Mouse (Mus musculus) forebrain, postnatal 0 days (tissue): ENCODE measurements around the gene Il1r2. TPM values are rescaled to one million over a fixed set of nuclear protein-coding genes. Genes with fewer than 3 reads are reported as not detected.

Source experiments
- ATAC-seq: fragments of 200-750 bp; cut with Nextera tagmentation; 2 replicates; pipeline ENCODE4 v1.8.0; 2017; ENCODE audit warnings: mild to moderate bottlenecking, moderate library complexity
- DNase-seq: peaks from one replicate; pipeline ENCODE4 v3.0.0-alpha.2; 2015
- H3K27ac ChIP-seq: fragments of 300-500 bp; sonication (generic); 2 replicates; pipeline ENCODE4 v1.5.1; 2014; ENCODE audit warnings: low read depth, mild to moderate bottlenecking, antibody characterized with exemption, low read length, moderate library complexity, mixed read lengths
- H3K27me3 ChIP-seq: fragments of 300-500 bp; sonication (generic); 2 replicates; pipeline ENCODE4 v1.6.1; 2014; ENCODE audit warnings: mild to moderate bottlenecking, low read length, mixed read lengths; ENCODE audit not compliant: insufficient read depth
- H3K36me3 ChIP-seq: fragments of 300-500 bp; sonication (generic); 2 replicates; pipeline ENCODE4 v1.6.1; 2014; ENCODE audit warnings: mild to moderate bottlenecking, moderate library complexity; ENCODE audit not compliant: insufficient read depth
- H3K4me1 ChIP-seq: fragments of 300-500 bp; sonication (generic); 2 replicates; pipeline ENCODE4 v1.6.1; 2014; ENCODE audit warnings: antibody characterized with exemption; ENCODE audit not compliant: insufficient read depth
- H3K4me2 ChIP-seq: fragments of 300-500 bp; sonication (generic); 2 replicates; pipeline ENCODE4 v1.6.1; 2014; ENCODE audit warnings: low read depth, mild to moderate bottlenecking, moderate library complexity
- H3K4me3 ChIP-seq: fragments of 300-500 bp; sonication (generic); 2 replicates; pipeline ENCODE4 v1.5.1; 2014; ENCODE audit warnings: low read depth, low read length, mixed read lengths
- H3K9ac ChIP-seq: fragments of 300-500 bp; sonication (generic); 2 replicates; pipeline ENCODE4 v1.6.1; 2014; ENCODE audit warnings: mild to moderate bottlenecking
- H3K9me3 ChIP-seq: fragments of 300-500 bp; sonication (generic); 2 replicates; pipeline ENCODE4 v1.6.1; 2016; ENCODE audit warnings: low read length
- CTCF ChIP-seq: sonication (generic); IDR thresholded peaks from 2 replicates; pipeline ENCODE4 v1.5.1; 2016; ENCODE audit warnings: antibody characterized with exemption, control low read depth, low read depth
- WGBS: fragments of 180-500 bp; shearing (Covaris S2); extraction: QIAGEN DNeasy Blood & Tissue Kit; methylation state at CpG from one replicate; pipeline ENCODE4 v1.1.7; 2014; 5-methylcytosine and 5-hydroxymethylcytosine counted together
- polyA plus RNA-seq: library from polyadenylated mRNA; unstranded; fragments of >200 nt; fragmentation: Nextera tagmentation; extraction: Ambion mirVana; gene quantifications from 2 replicates; pipeline ENCODE4 v1.2.1, GENCODE M21; 2015
- total RNA-seq: library from RNA; depleted of rRNA; stranded (reverse); fragments of >200 nt; gene quantifications from 2 replicates; pipeline ENCODE4 v1.2.3, GENCODE M21; 2014; rRNA removed

Il1r2 gene
- total RNA-seq, result 1.3 TPM in 1 of 2 replicates, not detected in the other
- polyA plus RNA-seq, result 0.70 and 0.79 TPM in 2 replicates

DNA sequence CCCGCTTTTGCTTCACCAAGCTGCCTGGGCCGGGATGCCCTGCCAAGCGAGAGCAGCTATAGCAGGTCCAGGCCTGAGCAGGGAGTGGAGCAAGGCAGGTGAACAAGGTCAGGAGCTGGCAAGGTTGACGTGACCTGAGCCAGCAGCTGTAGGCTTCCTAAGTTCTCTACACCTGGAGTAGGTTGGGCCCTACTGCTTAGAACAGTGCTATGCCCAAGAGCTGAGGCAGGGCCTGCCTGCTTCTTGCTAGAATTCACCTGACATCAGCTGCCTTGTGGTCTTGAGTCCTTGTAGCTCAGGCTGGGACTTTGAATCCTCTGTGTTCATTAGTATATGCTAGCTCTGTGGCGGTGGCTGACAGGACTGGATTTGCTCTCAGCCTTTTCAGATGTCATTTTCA, at the start of gene Il1r2:
TSS of gene Il1r2 (plus strand) at position 301 of the 400 bp plus-strand sequence.
- H3K9me3 ChIP-seq, result no peaks in the 10 kb centered on the region
- no peak for ATAC-seq
- no peak for TF ChIP-seq CTCF
- H3K4me2 ChIP-seq, result no peak within 1 kb of the TSS
- no peak for DNase-seq
- WGBS, result 99% methylated on average over 5 of the region's 5 CpGs
- no peak within 1 kb of the TSS for H3K27ac ChIP-seq
- no peak within 1 kb of the TSS for H3K9ac ChIP-seq
- H3K36me3 ChIP-seq, result no peaks in the 10 kb centered on the region
- no peaks in the 10 kb centered on the region for H3K4me1 ChIP-seq
- H3K4me3 ChIP-seq, result no peak within 1 kb of the TSS
- no peaks in the 10 kb centered on the region for H3K27me3 ChIP-seq

DNA sequence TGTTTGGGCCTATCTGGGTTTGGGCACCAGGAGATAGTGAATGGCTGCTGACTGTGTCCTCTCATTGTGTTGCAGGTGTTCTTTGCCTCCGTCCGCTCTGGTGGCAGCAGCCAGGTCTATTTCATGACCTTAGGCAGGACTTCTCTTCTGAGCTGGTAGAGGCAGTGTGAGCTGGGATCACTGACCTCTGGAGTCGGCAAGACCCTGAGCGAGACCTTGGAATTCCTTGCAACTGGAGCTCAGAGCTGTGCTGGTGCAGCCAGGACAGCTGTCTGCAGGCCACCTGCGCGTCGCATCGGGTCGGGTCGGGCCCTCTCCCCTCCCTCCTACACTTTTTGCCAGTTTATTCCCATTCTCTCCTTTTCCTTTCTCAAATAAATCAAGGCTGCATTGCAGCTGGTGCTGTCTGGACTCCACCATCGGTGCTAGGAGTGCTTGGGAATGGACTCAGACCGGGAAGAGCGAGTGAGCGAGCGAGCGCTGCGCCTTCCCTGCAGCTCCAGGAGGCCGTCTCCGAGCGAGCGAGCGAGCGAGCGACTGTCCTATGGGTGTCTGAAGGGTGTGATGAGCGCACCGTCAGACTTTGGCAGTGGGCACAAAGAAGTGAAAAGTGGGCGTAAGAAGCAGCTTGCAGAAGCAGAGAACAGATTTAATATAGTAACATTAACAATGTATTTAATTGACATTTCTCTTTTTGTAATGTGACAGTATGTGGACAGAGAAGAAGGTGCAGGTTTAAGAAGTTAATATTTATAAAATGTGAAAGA, 49.1 kb upstream of the Il1r2 start:
- Histone ChIP-seq H3K27me3 (no peaks in the 10 kb centered on the region), H3K27ac (no peak overlapping the region), H3K36me3 (peaks cover 72% of the 10 kb centered on the region), H3K9ac (no peak overlapping the region), H3K4me1 (no peaks in the 10 kb centered on the region), H3K4me3 (no peak overlapping the region), H3K9me3 (no peaks in the 10 kb centered on the region), H3K4me2 (no peak overlapping the region)
- ATAC-seq (no peak), DNase-seq (no peak)
- TF ChIP-seq CTCF, result no peak
- 92% methylated on average over 27 of the region's 27 CpGs for WGBS

DNA sequence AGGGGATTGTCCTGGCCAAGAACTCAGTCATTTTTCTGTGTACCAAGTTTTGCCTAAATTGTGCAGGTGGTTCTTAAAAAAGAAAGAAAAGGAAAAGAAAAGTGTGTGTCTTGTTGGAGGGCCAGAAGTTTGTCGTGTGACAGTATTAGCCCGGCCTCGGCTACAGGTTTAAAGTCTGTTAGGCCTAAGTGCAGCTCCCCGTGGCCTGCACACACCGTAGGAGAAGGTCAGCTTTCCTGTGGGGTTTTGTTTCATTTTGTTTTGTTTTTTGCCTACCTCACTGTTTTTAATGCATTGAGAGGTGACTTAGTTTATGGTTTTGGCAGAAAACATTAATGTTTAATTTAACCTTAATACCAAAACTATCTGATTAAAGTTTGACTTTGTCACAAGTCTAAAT, 48.5 kb upstream of the Il1r2 start:
- peaks cover 65% of the 10 kb centered on the region for H3K36me3 ChIP-seq

DNA sequence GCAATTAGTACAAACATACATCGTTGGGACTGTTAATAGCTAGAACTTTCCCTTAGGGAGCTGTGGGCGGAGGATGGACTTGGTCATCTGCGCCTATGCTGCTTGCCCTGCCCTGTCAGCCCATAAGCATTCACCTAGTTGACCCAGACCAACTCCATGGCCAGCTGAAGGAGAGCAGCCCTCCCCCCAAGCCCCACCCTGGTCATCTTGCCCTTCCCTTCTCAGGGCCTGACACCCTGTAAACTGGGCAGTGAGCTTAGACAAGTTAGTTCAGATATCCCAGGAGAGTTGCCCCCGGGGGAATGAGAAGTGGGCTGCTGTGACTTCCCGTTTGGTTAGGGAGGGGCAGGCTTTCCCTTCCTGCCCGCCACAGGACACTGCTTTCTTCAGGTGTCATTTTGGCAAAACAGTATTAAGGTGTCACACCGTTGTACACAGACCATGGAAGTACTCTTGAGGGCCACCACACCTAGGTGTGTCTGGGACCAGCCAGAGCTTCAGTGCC, 46.7 kb upstream of the Il1r2 start:
- TF ChIP-seq CTCF, result no peak
- Histone ChIP-seq H3K27me3 (no peaks in the 10 kb centered on the region), H3K9ac (no peak overlapping the region), H3K36me3 (peaks cover 54% of the 10 kb centered on the region), H3K4me1 (no peaks in the 10 kb centered on the region), H3K4me3 (no peak overlapping the region), H3K27ac (no peak overlapping the region), H3K4me2 (no peak overlapping the region), H3K9me3 (no peaks in the 10 kb centered on the region)
- no peak for DNase-seq
- ATAC-seq, result no peak
- 88% methylated on average over 7 of the region's 7 CpGs for WGBS

More for the DNA sequence above, 48.5 kb upstream of the Il1r2 start:
- H3K9me3 ChIP-seq, result no peaks in the 10 kb centered on the region
- WGBS, result 89% methylated on average over 5 of the region's 5 CpGs
- H3K4me3 ChIP-seq, result no peak overlapping the region
- no peaks in the 10 kb centered on the region for H3K4me1 ChIP-seq
- TF ChIP-seq CTCF, result no peak
- no peak overlapping the region for H3K27ac ChIP-seq
- H3K27me3 ChIP-seq, result no peaks in the 10 kb centered on the region
- no peak overlapping the region for H3K9ac ChIP-seq
- ATAC-seq (no peak), DNase-seq (no peak)
- no peak overlapping the region for H3K4me2 ChIP-seq

DNA sequence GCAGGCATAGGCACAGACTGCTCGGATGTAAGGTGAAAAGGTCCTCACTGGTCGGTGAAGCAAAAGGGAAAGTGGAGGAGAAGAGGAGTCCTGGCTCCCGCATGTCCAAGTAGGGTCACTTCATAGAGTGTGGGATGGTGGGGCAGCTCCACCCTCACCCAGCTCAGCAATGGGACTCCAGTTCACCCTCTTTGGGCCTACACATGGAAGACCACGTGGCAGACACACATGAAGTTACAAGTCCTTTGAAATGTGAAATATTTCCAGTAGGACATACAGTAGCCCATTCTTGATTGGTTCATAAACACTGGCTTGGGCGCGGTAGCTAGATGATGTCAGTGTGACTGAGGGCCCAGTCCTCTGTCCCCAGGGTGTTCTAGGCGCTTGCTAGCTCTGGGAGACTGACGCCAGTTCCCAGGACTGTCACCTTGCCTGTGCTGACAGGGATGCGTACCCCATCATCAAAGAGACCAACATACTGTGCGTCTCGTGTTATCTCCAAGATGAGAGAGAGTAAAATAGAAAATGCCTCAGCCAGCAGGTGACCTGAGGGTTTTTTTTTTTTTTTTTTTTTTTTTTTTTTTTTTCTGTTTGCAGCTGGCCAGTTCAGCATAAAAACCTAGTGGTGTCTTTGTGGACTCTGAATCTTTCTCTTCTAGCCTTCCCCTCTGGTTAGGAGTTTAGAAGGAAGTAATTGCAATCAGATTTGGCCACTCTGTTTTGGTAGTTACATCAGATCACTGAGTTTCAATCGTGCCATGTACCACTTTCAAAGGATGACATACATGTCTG, 45.5 kb upstream of the Il1r2 start:
- Histone ChIP-seq H3K27me3 (no peaks in the 10 kb centered on the region), H3K27ac (no peak overlapping the region), H3K4me1 (no peaks in the 10 kb centered on the region), H3K4me2 (no peak overlapping the region), H3K36me3 (peaks cover 42% of the 10 kb centered on the region), H3K9ac (no peak overlapping the region), H3K4me3 (no peak overlapping the region), H3K9me3 (no peaks in the 10 kb centered on the region)
- 89% methylated on average over 12 of the region's 12 CpGs for WGBS
- ATAC-seq (peak; percentile 28), DNase-seq (no peak)
- no peak for TF ChIP-seq CTCF

DNA sequence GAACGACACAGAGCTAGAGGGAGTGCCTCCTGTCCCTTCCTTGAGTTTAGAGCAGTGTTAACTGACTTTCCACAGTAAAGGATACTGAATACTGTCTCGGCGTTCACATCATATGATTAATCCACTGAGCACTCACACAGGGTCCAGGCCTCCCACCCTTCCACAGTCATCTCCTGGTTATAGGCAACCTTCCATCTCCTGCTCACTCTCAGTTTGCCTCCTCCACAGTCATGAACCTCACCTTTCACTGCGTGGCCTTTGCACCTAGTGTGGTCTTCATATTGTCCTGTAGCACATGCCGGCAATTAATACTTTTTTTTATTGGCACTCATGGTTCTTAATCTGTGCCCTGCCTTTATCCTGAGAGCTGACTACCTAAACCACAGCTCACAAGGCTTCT, 44.3 kb upstream of the Il1r2 start:
- DNase-seq, result no peak

More for the DNA sequence above, 44.3 kb upstream of the Il1r2 start:
- H3K9ac ChIP-seq, result no peak overlapping the region
- H3K36me3 ChIP-seq, result peaks cover 32% of the 10 kb centered on the region
- no peak overlapping the region for H3K27ac ChIP-seq
- H3K4me1 ChIP-seq, result no peaks in the 10 kb centered on the region
- no peak for TF ChIP-seq CTCF
- no peak for ATAC-seq
- no peaks in the 10 kb centered on the region for H3K9me3 ChIP-seq
- WGBS, result 94% methylated on average over 5 of the region's 5 CpGs
- no peak overlapping the region for H3K4me2 ChIP-seq
- no peaks in the 10 kb centered on the region for H3K27me3 ChIP-seq
- no peak overlapping the region for H3K4me3 ChIP-seq
